Mouse (Mus musculus) lung, postnatal 0 days (tissue): ENCODE measurements at regions not wholly inside any gene's neighbourhood (a gene's known extent, or its start where the extent isn't known, plus 50 kb on each side); places are given as distances from the start of the nearest gene placed in this dataset.

ENCODE experiments used
- ATAC-seq: fragments of 200-750 bp; cut with Nextera tagmentation; 2 replicates; pipeline ENCODE4 v1.8.0; 2017; ENCODE audit warnings: moderate library complexity
- DNase-seq: peaks from one replicate; pipeline ENCODE4 v3.0.0-alpha.2; 2016; ENCODE audit warnings: low spot score
- H3K27ac ChIP-seq: fragments of 300-500 bp; sonication (generic); 2 replicates; pipeline ENCODE4 v1.5.1; 2014; ENCODE audit warnings: antibody characterized with exemption, mild to moderate bottlenecking, low read length, mixed read lengths
- H3K27me3 ChIP-seq: fragments of 300-500 bp; sonication (generic); replicated peaks from 2 replicates; pipeline ENCODE4 v1.6.1; 2014; ENCODE audit warnings: low read length, mixed read lengths; ENCODE audit not compliant: insufficient read depth
- H3K36me3 ChIP-seq: fragments of 300-500 bp; sonication (generic); 2 replicates; pipeline ENCODE4 v1.6.1; 2014; ENCODE audit warnings: low read length, mixed read lengths; ENCODE audit not compliant: insufficient read depth
- H3K4me1 ChIP-seq: fragments of 300-500 bp; sonication (generic); 2 replicates; pipeline ENCODE4 v1.6.1; 2014; ENCODE audit warnings: antibody characterized with exemption, low read depth, low read length, mixed read lengths; ENCODE audit not compliant: insufficient read depth
- H3K4me2 ChIP-seq: fragments of 300-500 bp; sonication (generic); replicated peaks from 2 replicates; pipeline ENCODE4 v1.6.1; 2014; ENCODE audit warnings: low read depth, mild to moderate bottlenecking, low read length, moderate library complexity, mixed read lengths
- H3K4me3 ChIP-seq: fragments of 300-500 bp; sonication (generic); 2 replicates; pipeline ENCODE4 v1.5.1; 2014; ENCODE audit warnings: low read depth, low read length
- H3K9ac ChIP-seq: fragments of 300-500 bp; sonication (generic); replicated peaks from 2 replicates; pipeline ENCODE4 v1.6.1; 2014; ENCODE audit warnings: low read depth, mild to moderate bottlenecking
- H3K9me3 ChIP-seq: fragments of 300-500 bp; sonication (generic); 2 replicates; pipeline ENCODE4 v1.6.1; 2016; ENCODE audit warnings: low read length, mixed read lengths
- CTCF ChIP-seq: IDR thresholded peaks from 2 replicates; pipeline ENCODE4 v1.5.1; 2016; ENCODE audit warnings: antibody characterized with exemption, mild to moderate bottlenecking
- EP300 ChIP-seq: IDR thresholded peaks from 2 replicates; pipeline ENCODE4 v1.6.1; 2016; ENCODE audit warnings: antibody characterized with exemption, mild to moderate bottlenecking, control low read depth
- WGBS: fragments of 180-500 bp; shearing (Covaris S2); extraction: QIAGEN DNeasy Blood & Tissue Kit; methylation state at CpG from one replicate; pipeline ENCODE4 v1.1.7; 2014; 5-methylcytosine and 5-hydroxymethylcytosine counted together

GRCm38 (mm10) chr14:31960201-31960854 lies 68.5 kb upstream of the Galnt15 start:
- 55% methylated on average over 9 of the region's 9 CpGs for WGBS
- peak; percentile 76 for DNase-seq
- Histone ChIP-seq H3K9ac (no peak overlapping the region), H3K27me3 (no peaks in the 10 kb centered on the region), H3K4me2 (no peak overlapping the region), H3K9me3 (no peaks in the 10 kb centered on the region), H3K36me3 (no peaks in the 10 kb centered on the region), H3K4me3 (no peak overlapping the region), H3K4me1 (peaks cover 14% of the 10 kb centered on the region), H3K27ac (no peak overlapping the region; the same call in 1 of the 2 replicates)
- ATAC-seq: peak; percentile 42; the same call in 1 of the 2 replicates
- peak; percentile 94 for TF ChIP-seq EP300
- TF ChIP-seq CTCF: no peak

- Histone ChIP-seq H3K4me2 (no peak overlapping the region), H3K9ac (no peak overlapping the region), H3K9me3 (no peaks in the 10 kb centered on the region), H3K27ac (peak overlapping the region; percentile 71), H3K36me3 (no peaks in the 10 kb centered on the region), H3K4me3 (no peak overlapping the region), H3K4me1 (peaks cover 14% of the 10 kb centered on the region), H3K27me3 (no peaks in the 10 kb centered on the region)
- peak; percentile 39 for ATAC-seq
- 41% methylated on average over 5 of the region's 5 CpGs for WGBS
- DNase-seq: peak; percentile 78
- TF ChIP-seq CTCF (no peak), EP300 (peak; percentile 70)
Observed at GRCm38 (mm10) chr14:31961442-31961841, 67.3 kb upstream of the Galnt15 start.

DNA sequence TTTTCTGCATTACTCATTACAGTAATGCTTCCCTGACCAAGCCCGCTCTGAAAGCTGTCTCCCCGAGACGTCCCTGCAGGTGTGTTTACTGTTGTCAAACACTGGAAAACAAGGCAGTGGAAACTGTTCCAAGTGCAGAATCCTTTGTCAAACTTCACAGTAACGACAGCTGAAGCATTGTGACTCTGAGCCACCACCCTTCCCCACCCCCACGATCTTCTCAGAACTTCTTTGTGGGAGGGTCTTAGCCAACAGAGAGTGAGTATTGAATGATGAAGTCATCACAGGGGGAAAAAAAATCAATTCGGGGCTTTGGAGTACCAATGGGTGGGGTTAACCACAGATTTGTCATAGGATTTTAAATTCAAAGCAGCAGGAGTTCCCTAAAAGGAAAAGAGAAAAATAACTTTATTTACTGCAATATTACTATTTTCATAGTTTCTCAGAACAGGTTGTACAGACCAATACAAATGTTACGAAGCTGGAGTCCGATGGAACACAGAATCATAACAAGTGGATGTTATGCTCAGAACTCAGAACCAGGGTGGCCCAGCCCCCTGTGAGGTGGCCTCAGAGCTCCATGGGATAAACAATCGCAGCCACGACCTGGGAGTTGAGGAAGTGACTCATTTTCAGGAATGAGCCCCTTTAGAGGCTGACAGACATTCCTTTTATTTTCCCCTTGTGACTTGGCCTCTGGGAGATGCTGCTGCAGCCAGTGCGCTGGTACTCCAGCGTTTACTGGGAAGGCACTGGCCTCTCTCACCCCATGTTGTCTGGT lies 65.5 kb upstream of the Galnt15 start:
- peak; percentile 88 for DNase-seq
- WGBS: 24% methylated on average over 12 of the region's 12 CpGs
- peak overlapping the region; percentile 72 for H3K27ac ChIP-seq
- peak; percentile 84 for ATAC-seq
- H3K36me3 ChIP-seq: no peaks in the 10 kb centered on the region
- no peak overlapping the region for H3K9ac ChIP-seq
- H3K27me3 ChIP-seq: no peaks in the 10 kb centered on the region
- H3K4me3 ChIP-seq: no peak overlapping the region
- H3K4me1 ChIP-seq: peaks cover 14% of the 10 kb centered on the region
- TF ChIP-seq CTCF: no peak
- TF ChIP-seq EP300: peak; percentile 95
- no peak overlapping the region for H3K4me2 ChIP-seq
- no peaks in the 10 kb centered on the region for H3K9me3 ChIP-seq

- ATAC-seq (no peak), DNase-seq (no peak)
- Histone ChIP-seq H3K27ac (peak overlapping the region; percentile 72), H3K36me3 (no peaks in the 10 kb centered on the region), H3K4me1 (peaks cover 14% of the 10 kb centered on the region), H3K27me3 (no peaks in the 10 kb centered on the region), H3K9me3 (no peaks in the 10 kb centered on the region), H3K9ac (no peak overlapping the region), H3K4me3 (no peak overlapping the region), H3K4me2 (no peak overlapping the region)
- WGBS: 54% methylated on average over 2 of the region's 2 CpGs
- TF ChIP-seq CTCF: no peak
- no peak for TF ChIP-seq EP300
Observed at GRCm38 (mm10) chr14:31964076-31964475, 64.7 kb upstream of the Galnt15 start.

- Histone ChIP-seq H3K4me3 (no peak overlapping the region), H3K9ac (no peak overlapping the region), H3K27ac (no peak overlapping the region), H3K4me1 (peaks cover 14% of the 10 kb centered on the region), H3K4me2 (no peak overlapping the region), H3K36me3 (no peaks in the 10 kb centered on the region), H3K9me3 (no peaks in the 10 kb centered on the region), H3K27me3 (no peaks in the 10 kb centered on the region)
- ATAC-seq (no peak), DNase-seq (no peak)
- WGBS: 70% methylated on average over 4 of the region's 4 CpGs
- TF ChIP-seq EP300: no peak
- TF ChIP-seq CTCF: no peak
Observed at GRCm38 (mm10) chr14:31964831-31965230, 64.0 kb upstream of the Galnt15 start.

- DNase-seq (no peak), ATAC-seq (no peak)
- Histone ChIP-seq H3K4me2 (no peak overlapping the region), H3K4me3 (no peak overlapping the region), H3K9me3 (no peaks in the 10 kb centered on the region), H3K36me3 (no peaks in the 10 kb centered on the region), H3K27ac (no peak overlapping the region), H3K9ac (no peak overlapping the region), H3K27me3 (no peaks in the 10 kb centered on the region), H3K4me1 (no peaks in the 10 kb centered on the region)
- TF ChIP-seq EP300 (no peak), CTCF (no peak)
- 74% methylated on average over 4 of the region's 4 CpGs for WGBS
Observed at GRCm38 (mm10) chr14:31969531-31969930, 59.3 kb upstream of the Galnt15 start.
